Mouse (Mus musculus) hindbrain, embryonic 12.5 days (tissue): ENCODE results near the gene Slc47a1. TPM values are rescaled to one million over a fixed set of nuclear protein-coding genes. Genes with fewer than 3 reads are reported as not detected.
"Not testable (repeated sequence)": the region's sequence is repeated elsewhere in the genome, so short reads cannot be mapped to it uniquely, and the experiment has no call there.

Experiments used
- ATAC-seq: fragments of 200-750 bp; cut with Nextera tagmentation; 2 replicates; pipeline ENCODE4 v1.8.0; 2017; ENCODE audit warnings: moderate TSS enrichment; ENCODE audit not compliant: low FRiP score
- H3K27ac ChIP-seq: fragments of 300-500 bp; sonication (generic); 2 replicates; pipeline ENCODE4 v1.5.1; 2016; ENCODE audit warnings: mild to moderate bottlenecking
- H3K27me3 ChIP-seq: fragments of 300-500 bp; sonication (generic); 2 replicates; pipeline ENCODE4 v1.6.1; 2016; ENCODE audit warnings: mild to moderate bottlenecking
- H3K36me3 ChIP-seq: fragments of 300-500 bp; sonication (generic); 2 replicates; pipeline ENCODE4 v1.6.1; 2016; ENCODE audit warnings: mild to moderate bottlenecking
- H3K4me1 ChIP-seq: fragments of 300-500 bp; sonication (generic); 2 replicates; pipeline ENCODE4 v1.6.1; 2016
- H3K4me2 ChIP-seq: fragments of 300-500 bp; sonication (generic); replicated peaks from 2 replicates; pipeline ENCODE4 v1.6.1; 2016; ENCODE audit warnings: mild to moderate bottlenecking
- H3K4me3 ChIP-seq: fragments of 300-500 bp; sonication (generic); 2 replicates; pipeline ENCODE4 v1.5.1; 2016; ENCODE audit warnings: mild to moderate bottlenecking
- H3K9ac ChIP-seq: fragments of 300-500 bp; sonication (generic); 2 replicates; pipeline ENCODE4 v1.6.1; 2016; ENCODE audit warnings: mild to moderate bottlenecking, moderate library complexity
- H3K9me3 ChIP-seq: fragments of 300-500 bp; sonication (generic); replicated peaks from 2 replicates; pipeline ENCODE4 v1.6.1; 2016; ENCODE audit warnings: mild to moderate bottlenecking
- WGBS: fragments of 180-500 bp; shearing (Covaris S2); methylation state at CpG from one replicate; pipeline ENCODE4 v1.1.7; 2016; 5-methylcytosine and 5-hydroxymethylcytosine counted together
- polyA plus RNA-seq: library from polyadenylated mRNA; unstranded; fragments of >200 nt; fragmentation: Nextera tagmentation; extraction: Ambion mirVana; gene quantifications from 2 replicates; pipeline ENCODE4 v1.2.1, GENCODE M21; 2016

The Slc47a1 gene
- polyA plus RNA-seq, 1 experiment from 2014 or later, result 0.10 TPM

DNA sequence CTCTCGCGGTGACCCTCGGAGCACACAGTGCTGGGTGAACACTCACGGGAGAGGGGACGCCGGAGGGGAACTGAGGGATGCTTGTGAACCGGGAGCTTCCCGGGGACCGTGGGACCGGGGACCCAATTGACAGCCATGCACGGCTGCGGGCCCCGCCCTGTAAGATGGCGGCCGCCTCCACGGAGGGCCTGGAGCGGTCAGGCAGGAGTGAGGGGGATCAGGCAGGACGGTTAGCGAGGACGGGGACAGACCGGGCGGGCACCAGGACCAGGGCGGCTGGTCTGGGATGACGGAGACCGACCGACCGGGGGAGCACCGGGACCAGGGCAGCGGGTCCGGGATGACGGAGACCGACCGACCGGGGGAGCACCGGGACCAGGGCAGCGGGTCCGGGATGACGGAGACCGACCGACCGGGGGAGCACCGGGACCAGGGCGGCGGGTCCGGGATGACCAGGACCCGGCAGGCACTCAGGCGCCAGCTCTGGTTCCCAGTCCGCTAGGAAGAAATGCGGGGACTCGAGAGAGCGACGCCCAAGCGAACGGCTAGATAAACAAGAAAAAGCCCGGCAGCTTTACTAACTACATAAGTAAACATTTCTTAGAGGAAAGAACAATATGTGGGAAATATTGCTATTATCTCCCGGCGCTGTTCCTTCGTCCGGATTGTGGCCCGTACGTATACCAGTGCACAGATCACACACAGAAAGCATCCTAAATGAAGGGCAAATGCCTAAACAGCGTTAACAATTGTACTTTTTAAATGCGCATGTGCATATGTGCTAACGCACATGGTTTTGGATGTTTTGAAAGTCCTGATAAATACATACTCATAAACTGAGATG lies 30.3 kb upstream of the Slc47a1 start:
- peak overlapping the region; percentile 60 for H3K4me3 ChIP-seq
- peak; percentile 94 for ATAC-seq
- H3K36me3 ChIP-seq, result no peaks in the 10 kb centered on the region
- H3K4me2 ChIP-seq, result peak overlapping the region; percentile 48
- H3K9ac ChIP-seq, result peak overlapping the region; percentile 67
- H3K4me1 ChIP-seq, result no peaks in the 10 kb centered on the region
- WGBS, result under 1% methylated on average over 64 of the region's 64 CpGs
- peak overlapping the region; percentile 97 for H3K27ac ChIP-seq
- H3K27me3 ChIP-seq, result 0 out of 2 replicates have a peak, but pooled peaks cover 2% of the 10 kb centered on the region
- no peaks in the 10 kb centered on the region for H3K9me3 ChIP-seq

DNA sequence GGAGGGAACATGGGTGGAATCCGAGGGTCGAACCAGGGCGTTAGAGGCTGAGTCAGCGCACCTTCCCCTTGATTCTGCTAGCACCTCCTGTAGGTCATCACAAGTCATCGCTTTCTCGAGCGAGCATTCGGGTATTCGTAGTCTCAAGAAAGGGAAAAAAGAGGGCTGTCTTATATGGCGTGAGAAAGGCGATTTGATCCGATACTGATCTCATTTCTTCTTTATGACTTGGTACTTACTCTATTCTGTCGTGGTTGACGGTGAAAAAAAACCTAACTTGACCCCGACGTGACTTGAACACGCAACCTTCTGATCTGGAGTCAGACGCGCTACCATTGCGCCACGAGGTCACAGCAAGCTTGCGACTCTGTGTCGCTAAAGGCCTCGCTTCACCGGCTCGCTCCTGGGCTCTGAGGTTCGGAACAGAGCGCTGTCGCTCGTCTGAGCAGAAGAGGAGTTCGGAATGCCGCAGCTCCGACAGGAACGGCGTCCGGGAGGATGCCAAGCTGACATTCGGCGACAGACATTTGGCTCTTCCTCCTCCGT lies 29.6 kb upstream of the Slc47a1 start:
- 1% methylated on average over 39 of the region's 39 CpGs for WGBS
- 0 out of 2 replicates have a peak, but pooled peaks cover 2% of the 10 kb centered on the region for H3K27me3 ChIP-seq
- peak; percentile 89 for ATAC-seq
- H3K4me2 ChIP-seq, result peak overlapping the region; percentile 48
- no peaks in the 10 kb centered on the region for H3K36me3 ChIP-seq
- no peaks in the 10 kb centered on the region for H3K9me3 ChIP-seq
- peak overlapping the region; percentile 67 for H3K9ac ChIP-seq
- H3K4me3 ChIP-seq, result peak overlapping the region; percentile 60
- peak overlapping the region; percentile 97 for H3K27ac ChIP-seq
- H3K4me1 ChIP-seq, result no peaks in the 10 kb centered on the region

GRCm38 (mm10) chr11:61401794-61402193 lies 23.6 kb upstream of the Slc47a1 start:
- no peaks in the 10 kb centered on the region for H3K9me3 ChIP-seq
- no peaks in the 10 kb centered on the region for H3K36me3 ChIP-seq
- H3K4me2 ChIP-seq, result no peak overlapping the region
- H3K4me1 ChIP-seq, result no peaks in the 10 kb centered on the region
- no peak overlapping the region for H3K9ac ChIP-seq
- no peak overlapping the region for H3K4me3 ChIP-seq
- H3K27ac ChIP-seq, result no peak overlapping the region
- WGBS, result 89% methylated on average over 4 of the region's 4 CpGs
- no peak for ATAC-seq
- no peaks in the 10 kb centered on the region for H3K27me3 ChIP-seq

GRCm38 (mm10) chr11:61400681-61401346 lies 22.7 kb upstream of the Slc47a1 start:
- H3K9me3 ChIP-seq, result no peaks in the 10 kb centered on the region; the same call in 1 of the 2 replicates
- no peak for ATAC-seq
- H3K4me3 ChIP-seq, result no peak overlapping the region
- H3K36me3 ChIP-seq, result no peaks in the 10 kb centered on the region
- H3K27ac ChIP-seq, result no peak overlapping the region
- H3K9ac ChIP-seq, result no peak overlapping the region
- 88% methylated on average over 8 of the region's 8 CpGs for WGBS
- no peaks in the 10 kb centered on the region for H3K4me1 ChIP-seq
- no peaks in the 10 kb centered on the region for H3K27me3 ChIP-seq
- no peak overlapping the region for H3K4me2 ChIP-seq

DNA sequence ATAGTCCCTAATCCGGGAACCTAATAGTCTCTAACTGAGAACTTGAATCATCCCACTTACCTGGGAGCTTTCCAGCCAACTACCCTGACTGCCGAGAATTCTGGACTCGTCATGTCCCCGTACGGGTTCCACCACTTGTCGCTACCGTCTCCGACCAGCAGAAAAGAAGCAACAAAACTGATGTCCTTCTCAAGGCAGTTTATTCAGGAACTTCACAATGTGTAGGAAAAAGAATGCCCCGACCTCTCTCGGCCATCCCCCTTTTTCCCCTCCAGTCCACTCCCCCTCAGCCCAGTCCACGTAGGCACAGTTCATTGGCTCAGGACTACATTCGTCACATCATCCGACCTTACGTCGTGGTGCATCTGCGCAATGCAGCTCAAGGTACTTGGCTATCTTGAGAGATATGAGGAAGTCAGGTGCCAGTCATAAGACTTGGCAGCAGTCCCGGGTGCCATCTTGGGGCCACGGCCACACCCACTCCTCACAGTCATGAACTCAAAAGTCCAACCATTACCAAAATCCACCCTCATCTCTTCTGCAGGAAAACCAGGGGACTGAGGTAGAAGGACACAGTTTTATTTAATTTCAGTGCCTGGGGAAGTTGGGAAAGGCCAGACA lies 19.4 kb upstream of the Slc47a1 start:
- not testable (repeated sequence) for H3K36me3 ChIP-seq, H3K4me3 ChIP-seq, H3K4me2 ChIP-seq, H3K27me3 ChIP-seq, H3K4me1 ChIP-seq, H3K9ac ChIP-seq, H3K9me3 ChIP-seq, ATAC-seq, H3K27ac ChIP-seq
- 96% methylated on average over 18 of the region's 18 CpGs for WGBS

DNA sequence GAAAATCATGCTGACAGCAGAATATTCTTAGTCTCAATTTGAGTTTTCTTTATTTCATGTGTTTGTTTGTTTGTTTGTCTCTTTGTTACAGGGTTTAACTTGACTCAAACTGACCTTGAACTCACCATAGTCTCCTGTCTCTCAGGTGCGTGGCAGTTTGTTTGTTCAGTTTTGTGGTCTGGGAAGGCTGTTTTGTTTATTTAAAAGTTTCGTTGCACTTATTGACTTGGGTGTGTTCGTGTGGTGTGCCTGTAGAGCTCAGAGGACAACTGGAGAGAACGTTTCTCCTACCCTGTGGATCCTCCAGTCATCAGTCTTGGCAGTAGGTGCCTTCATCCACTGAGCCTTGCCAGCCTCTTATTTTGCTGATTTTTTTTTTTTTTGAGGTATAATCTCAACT lies 10.8 kb upstream of the Slc47a1 start:
- no peaks in the 10 kb centered on the region for H3K4me1 ChIP-seq
- WGBS, result 80% methylated on average over 4 of the region's 4 CpGs
- no peaks in the 10 kb centered on the region for H3K36me3 ChIP-seq
- H3K27ac ChIP-seq, result no peak overlapping the region
- no peak overlapping the region for H3K4me3 ChIP-seq
- 0 out of 2 replicates have a peak, but pooled peaks cover 4% of the 10 kb centered on the region for H3K9me3 ChIP-seq
- H3K9ac ChIP-seq, result no peak overlapping the region
- H3K4me2 ChIP-seq, result no peak overlapping the region
- no peak for ATAC-seq
- no peaks in the 10 kb centered on the region for H3K27me3 ChIP-seq

DNA sequence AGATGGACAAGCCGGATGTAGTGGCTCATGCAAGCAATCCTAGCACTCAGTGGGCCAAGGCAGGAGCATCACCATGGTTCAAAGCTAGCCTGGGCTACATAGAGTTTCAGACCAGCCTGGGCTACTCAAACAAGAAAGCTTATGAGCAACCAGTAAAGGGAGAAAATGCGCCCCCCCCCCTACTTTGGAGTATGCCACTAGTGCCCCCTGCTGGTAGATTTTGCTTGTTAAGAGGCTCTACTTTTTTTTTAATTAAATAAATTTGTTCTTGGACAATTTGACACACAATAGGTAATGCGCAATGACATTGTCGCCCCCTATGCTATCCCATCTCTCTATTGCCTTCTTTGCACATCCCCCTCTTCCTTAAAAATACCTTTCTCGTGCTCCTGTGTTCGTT lies 9.9 kb upstream of the Slc47a1 start:
- Histone ChIP-seq H3K27ac (no peak overlapping the region), H3K36me3 (no peaks in the 10 kb centered on the region), H3K4me3 (no peak overlapping the region), H3K9me3 (0 out of 2 replicates have a peak, but pooled peaks cover 4% of the 10 kb centered on the region), H3K27me3 (no peaks in the 10 kb centered on the region), H3K9ac (no peak overlapping the region), H3K4me1 (no peaks in the 10 kb centered on the region), H3K4me2 (no peak overlapping the region)
- no peak for ATAC-seq
- 63% methylated on average over 6 of the region's 6 CpGs for WGBS

DNA sequence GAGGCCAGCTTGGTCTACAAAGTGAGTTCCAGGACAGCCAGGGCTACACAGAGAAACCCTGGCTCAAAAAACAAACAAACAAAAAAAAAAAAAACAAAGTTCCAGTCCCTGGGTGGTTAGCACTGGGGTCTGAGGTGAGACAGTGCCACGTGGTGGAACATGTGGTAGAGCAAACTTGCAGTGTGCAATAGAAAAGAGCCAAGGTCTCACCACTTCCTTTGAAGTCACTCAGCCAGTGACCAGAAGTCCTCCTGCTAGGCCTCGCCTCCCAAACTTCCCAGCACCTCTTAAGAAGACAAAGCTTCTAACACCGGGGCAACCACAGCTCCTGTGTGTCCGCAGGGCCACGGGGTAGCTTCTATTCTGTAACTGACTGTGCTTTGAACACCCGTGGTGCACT lies 9.1 kb upstream of the Slc47a1 start:
- Histone ChIP-seq H3K36me3 (no peaks in the 10 kb centered on the region), H3K4me1 (no peaks in the 10 kb centered on the region), H3K9me3 (0 out of 2 replicates have a peak, but pooled peaks cover 4% of the 10 kb centered on the region), H3K27ac (no peak overlapping the region), H3K4me3 (no peak overlapping the region), H3K27me3 (no peaks in the 10 kb centered on the region), H3K9ac (no peak overlapping the region), H3K4me2 (no peak overlapping the region)
- WGBS, result 64% methylated on average over 6 of the region's 6 CpGs
- ATAC-seq, result no peak

- Histone ChIP-seq H3K4me3 (no peak overlapping the region), H3K27ac (no peak overlapping the region), H3K36me3 (no peaks in the 10 kb centered on the region), H3K27me3 (no peaks in the 10 kb centered on the region), H3K9me3 (no peaks in the 10 kb centered on the region), H3K4me1 (no peaks in the 10 kb centered on the region), H3K4me2 (no peak overlapping the region), H3K9ac (no peak overlapping the region)
- WGBS, result 73% methylated on average over 4 of the region's 4 CpGs
- ATAC-seq, result no peak
These were observed 7.6 kb upstream of the Slc47a1 start for GRCm38 (mm10) chr11:61385725-61386124.

- H3K4me1 ChIP-seq, result peaks cover 5% of the 10 kb centered on the region
- ATAC-seq, result no peak
- no peak overlapping the region for H3K4me3 ChIP-seq
- H3K27me3 ChIP-seq, result peaks cover 37% of the 10 kb centered on the region
- no peaks in the 10 kb centered on the region for H3K36me3 ChIP-seq
- 100% methylated on average over 1 of the region's 1 CpGs for WGBS
- H3K27ac ChIP-seq, result no peak overlapping the region
- H3K4me2 ChIP-seq, result no peak overlapping the region
- H3K9me3 ChIP-seq, result no peaks in the 10 kb centered on the region
- no peak overlapping the region for H3K9ac ChIP-seq
These were observed 3.1 kb upstream of the Slc47a1 start for GRCm38 (mm10) chr11:61381272-61381671.

DNA sequence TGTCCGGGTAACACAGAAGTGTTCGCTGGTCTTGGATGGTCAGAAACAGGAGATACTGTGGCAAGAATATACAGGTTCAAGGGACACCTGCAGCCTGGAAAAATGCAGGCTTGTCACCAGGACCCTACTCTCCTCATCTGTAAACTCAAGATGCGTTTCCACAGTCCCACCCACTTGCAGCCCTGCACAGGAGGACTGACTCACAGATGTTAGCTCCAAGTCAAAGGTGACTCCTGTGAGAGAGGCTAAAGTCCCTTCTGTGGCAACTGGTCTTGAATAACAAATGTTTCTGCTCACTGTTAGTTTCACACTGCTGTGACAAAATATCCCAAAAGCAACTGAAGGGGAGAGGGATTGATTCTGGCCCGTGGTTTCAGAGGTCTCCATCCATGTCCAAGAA lies 506 bp upstream of the Slc47a1 start:
- no peak overlapping the region for H3K4me2 ChIP-seq
- peaks cover 5% of the 10 kb centered on the region for H3K4me1 ChIP-seq
- no peak overlapping the region for H3K9ac ChIP-seq
- no peaks in the 10 kb centered on the region for H3K9me3 ChIP-seq
- WGBS, result 84% methylated on average over 4 of the region's 4 CpGs
- no peak overlapping the region for H3K4me3 ChIP-seq
- no peak overlapping the region for H3K27ac ChIP-seq
- H3K27me3 ChIP-seq, result peaks cover 41% of the 10 kb centered on the region
- no peaks in the 10 kb centered on the region for H3K36me3 ChIP-seq
- ATAC-seq, result no peak

- no peak for ATAC-seq
- Histone ChIP-seq H3K27ac (no peak overlapping the region), H3K36me3 (no peaks in the 10 kb centered on the region), H3K4me3 (no peak overlapping the region), H3K4me2 (no peak overlapping the region), H3K4me1 (no peaks in the 10 kb centered on the region), H3K9me3 (no peaks in the 10 kb centered on the region), H3K9ac (no peak overlapping the region), H3K27me3 (no peaks in the 10 kb centered on the region)
- WGBS, result 85% methylated on average over 2 of the region's 2 CpGs
These were observed 9.5 kb downstream of the Slc47a1 start for GRCm38 (mm10) chr11:61368668-61369067.
